Mouse (Mus musculus): ENCODE measurements around the gene Tspyl2. TPM values are rescaled to one million over a fixed set of nuclear protein-coding genes. Genes with fewer than 3 reads are reported as not detected.

Gene Tspyl2
- polyA plus RNA-seq, 1 experiment from 2014 or later = 14.0 TPM

GRCm38 (mm10) chrX:152327689-152328052 lies 14.6 kb downstream of the Tspyl2 start:
- H3K4me3 ChIP-seq (ENCODE audit: low read depth, low read length) = peak overlapping the region; percentile 49; the same call in 1 of the 2 replicates
- WGBS = 17% methylated on average over 8 of the region's 8 CpGs
- DNase-seq (ENCODE audit: low spot score) (no peak), ATAC-seq (peak; percentile 23)
- no peak overlapping the region for H3K9ac ChIP-seq (replicated peaks; ENCODE audit: low read depth)
- no peaks in the 10 kb centered on the region for H3K27me3 ChIP-seq (replicated peaks; ENCODE audit: insufficient read depth, low read length)
- H3K4me2 ChIP-seq (replicated peaks; ENCODE audit: low read depth, low read length) = peak overlapping the region; percentile 59
- no peaks in the 10 kb centered on the region for H3K9me3 ChIP-seq (ENCODE audit: low read length)
- no peaks in the 10 kb centered on the region for H3K36me3 ChIP-seq (ENCODE audit: insufficient read depth, low read length)
- H3K4me1 ChIP-seq (ENCODE audit: insufficient read depth, low read depth, low read length) = no peaks in the 10 kb centered on the region
- TF ChIP-seq CTCF (IDR thresholded peaks at IDR 0.05) (no peak), EP300 (IDR thresholded peaks at IDR 0.05) (no peak)
- 0 out of 2 replicates have a peak overlapping the region, but pooled peaks have one; percentile 15 for H3K27ac ChIP-seq (ENCODE audit: low read length)

GRCm38 (mm10) chrX:152326996-152327688 lies 15.1 kb downstream of the Tspyl2 start, which contains the start of gene Kantr:
TSS of gene Kantr (minus strand) at chrX:152327495.
- H3K4me1 ChIP-seq (ENCODE audit: insufficient read depth, low read depth, low read length) = no peaks in the 10 kb centered on the region
- WGBS = 15% methylated on average over 28 of the region's 29 CpGs
- H3K4me2 ChIP-seq (replicated peaks; ENCODE audit: low read depth, low read length) = peak within 1 kb of the TSS; percentile 59
- no peaks in the 10 kb centered on the region for H3K9me3 ChIP-seq (ENCODE audit: low read length)
- H3K27me3 ChIP-seq (replicated peaks; ENCODE audit: insufficient read depth, low read length) = no peaks in the 10 kb centered on the region
- H3K4me3 ChIP-seq (ENCODE audit: low read depth, low read length) = peak within 1 kb of the TSS; percentile 49
- TF ChIP-seq EP300 (IDR thresholded peaks at IDR 0.05) (no peak), CTCF (IDR thresholded peaks at IDR 0.05) (no peak)
- ATAC-seq (peak; percentile 100), DNase-seq (ENCODE audit: low spot score) (peak; percentile 93)
- H3K27ac ChIP-seq (ENCODE audit: low read length) = 0 out of 2 replicates have a peak within 1 kb of the TSS, but pooled peaks have one; percentile 15
- peak within 1 kb of the TSS; percentile 34; the same call in 1 of the 2 replicates for H3K9ac ChIP-seq (replicated peaks; ENCODE audit: low read depth)
- no peaks in the 10 kb centered on the region for H3K36me3 ChIP-seq (ENCODE audit: insufficient read depth, low read length)

GRCm38 (mm10) chrX:152323584-152323983 lies 18.6 kb downstream of the Tspyl2 start:
- Histone ChIP-seq H3K9me3 (ENCODE audit: low read length) (no peaks in the 10 kb centered on the region), H3K4me2 (replicated peaks; ENCODE audit: low read depth, low read length) (no peak overlapping the region), H3K36me3 (ENCODE audit: insufficient read depth, low read length) (no peaks in the 10 kb centered on the region), H3K27ac (ENCODE audit: low read length) (no peak overlapping the region), H3K4me1 (ENCODE audit: insufficient read depth, low read depth, low read length) (no peaks in the 10 kb centered on the region), H3K9ac (replicated peaks; ENCODE audit: low read depth) (no peak overlapping the region), H3K4me3 (ENCODE audit: low read depth, low read length) (no peak overlapping the region), H3K27me3 (replicated peaks; ENCODE audit: insufficient read depth, low read length) (no peaks in the 10 kb centered on the region)
- TF ChIP-seq EP300 (IDR thresholded peaks at IDR 0.05) (no peak), CTCF (IDR thresholded peaks at IDR 0.05) (peak; percentile 33; the same call in 1 of the 2 replicates)
- 92% methylated on average over 1 of the region's 1 CpGs for WGBS
- no peak for ATAC-seq
- DNase-seq (ENCODE audit: low spot score) = no peak

- DNase-seq (ENCODE audit: low spot score) (peak; percentile 36), ATAC-seq (no peak)
- no peaks in the 10 kb centered on the region for H3K4me1 ChIP-seq (ENCODE audit: insufficient read depth, low read depth, low read length)
- no peak overlapping the region for H3K4me2 ChIP-seq (replicated peaks; ENCODE audit: low read depth, low read length)
- WGBS = 51% methylated on average over 2 of the region's 2 CpGs
- H3K9ac ChIP-seq (replicated peaks; ENCODE audit: low read depth) = no peak overlapping the region
- H3K27ac ChIP-seq (ENCODE audit: low read length) = no peak overlapping the region
- H3K9me3 ChIP-seq (ENCODE audit: low read length) = no peaks in the 10 kb centered on the region
- TF ChIP-seq EP300 (IDR thresholded peaks at IDR 0.05) (no peak), CTCF (IDR thresholded peaks at IDR 0.05) (no peak)
- no peaks in the 10 kb centered on the region for H3K36me3 ChIP-seq (ENCODE audit: insufficient read depth, low read length)
- H3K4me3 ChIP-seq (ENCODE audit: low read depth, low read length) = no peak overlapping the region
- H3K27me3 ChIP-seq (replicated peaks; ENCODE audit: insufficient read depth, low read length) = no peaks in the 10 kb centered on the region
Observed at GRCm38 (mm10) chrX:152322776-152323175, 19.4 kb downstream of the Tspyl2 start.

- Histone ChIP-seq H3K9ac (replicated peaks; ENCODE audit: low read depth) (no peak overlapping the region), H3K9me3 (ENCODE audit: low read length) (no peaks in the 10 kb centered on the region), H3K27me3 (replicated peaks; ENCODE audit: insufficient read depth, low read length) (no peaks in the 10 kb centered on the region), H3K4me3 (ENCODE audit: low read depth, low read length) (no peak overlapping the region), H3K4me1 (ENCODE audit: insufficient read depth, low read depth, low read length) (no peaks in the 10 kb centered on the region), H3K36me3 (ENCODE audit: insufficient read depth, low read length) (no peaks in the 10 kb centered on the region), H3K4me2 (replicated peaks; ENCODE audit: low read depth, low read length) (no peak overlapping the region), H3K27ac (ENCODE audit: low read length) (no peak overlapping the region)
- DNase-seq (ENCODE audit: low spot score) (no peak), ATAC-seq (no peak)
- TF ChIP-seq CTCF (IDR thresholded peaks at IDR 0.05) = no peak
- no peak for TF ChIP-seq EP300 (IDR thresholded peaks at IDR 0.05)
- WGBS = 76% methylated on average over 4 of the region's 4 CpGs
Observed at GRCm38 (mm10) chrX:152320535-152320934, 21.7 kb downstream of the Tspyl2 start.

GRCm38 (mm10) chrX:152307942-152308341 lies 34.3 kb downstream of the Tspyl2 start:
- TF ChIP-seq CTCF (IDR thresholded peaks at IDR 0.05) = peak; percentile 67
- no peak for TF ChIP-seq EP300 (IDR thresholded peaks at IDR 0.05)
- peak; percentile 39 for DNase-seq (ENCODE audit: low spot score)
- H3K4me2 ChIP-seq (replicated peaks; ENCODE audit: low read depth, low read length) = no peak overlapping the region
- 0 out of 2 replicates have a peak, but pooled peaks have one; percentile 47 for ATAC-seq
- no peaks in the 10 kb centered on the region for H3K36me3 ChIP-seq (ENCODE audit: insufficient read depth, low read length)
- H3K4me1 ChIP-seq (ENCODE audit: insufficient read depth, low read depth, low read length) = no peaks in the 10 kb centered on the region
- H3K4me3 ChIP-seq (ENCODE audit: low read depth, low read length) = no peak overlapping the region
- H3K9me3 ChIP-seq (ENCODE audit: low read length) = no peaks in the 10 kb centered on the region
- 55% methylated on average over 2 of the region's 2 CpGs for WGBS
- no peak overlapping the region for H3K27ac ChIP-seq (ENCODE audit: low read length)
- H3K27me3 ChIP-seq (replicated peaks; ENCODE audit: insufficient read depth, low read length) = no peaks in the 10 kb centered on the region
- no peak overlapping the region for H3K9ac ChIP-seq (replicated peaks; ENCODE audit: low read depth)
